Mouse (Mus musculus): ENCODE data around the gene Pdzd4. TPM values are rescaled to one million over a fixed set of nuclear protein-coding genes. Genes with fewer than 3 reads are reported as not detected.

The Pdzd4 gene
- polyA plus RNA-seq, 1 experiment from 2014 or later: 1.3 TPM

GRCm38 (mm10) chrX:73855087-73855408, 30.3 kb upstream of the Pdzd4 start:
- no peaks in the 10 kb centered on the region for H3K27me3 ChIP-seq (ENCODE audit: insufficient read depth, low read length)
- no peak overlapping the region for H3K9ac ChIP-seq
- TF ChIP-seq CTCF (IDR thresholded peaks at IDR 0.05; ENCODE audit: low read depth): no peak
- H3K9me3 ChIP-seq (ENCODE audit: low read depth, low read length): no peaks in the 10 kb centered on the region
- H3K4me3 ChIP-seq (ENCODE audit: low read depth, low read length): no peak overlapping the region
- WGBS: 52% methylated on average over 3 of the region's 3 CpGs
- no peak for ATAC-seq (ENCODE audit: insufficient read depth)
- DNase-seq: no peak
- H3K4me2 ChIP-seq: no peak overlapping the region
- H3K4me1 ChIP-seq (ENCODE audit: insufficient read depth): no peaks in the 10 kb centered on the region
- no peaks in the 10 kb centered on the region for H3K36me3 ChIP-seq (ENCODE audit: insufficient read depth)
- H3K27ac ChIP-seq (ENCODE audit: low read depth): no peak overlapping the region

GRCm38 (mm10) chrX:73854326-73855086, 29.7 kb upstream of the Pdzd4 start:
- 80% methylated on average over 9 of the region's 9 CpGs for WGBS

GRCm38 (mm10) chrX:73836691-73837090, 11.9 kb upstream of the Pdzd4 start:
- H3K4me1 ChIP-seq (ENCODE audit: insufficient read depth): no peaks in the 10 kb centered on the region
- TF ChIP-seq CTCF (IDR thresholded peaks at IDR 0.05; ENCODE audit: low read depth): no peak
- no peak overlapping the region for H3K4me2 ChIP-seq
- no peaks in the 10 kb centered on the region for H3K36me3 ChIP-seq (ENCODE audit: insufficient read depth)
- H3K9me3 ChIP-seq (ENCODE audit: low read depth, low read length): no peaks in the 10 kb centered on the region
- H3K27me3 ChIP-seq (ENCODE audit: insufficient read depth, low read length): no peaks in the 10 kb centered on the region
- 87% methylated on average over 3 of the region's 3 CpGs for WGBS
- no peak overlapping the region for H3K9ac ChIP-seq
- no peak for ATAC-seq (ENCODE audit: insufficient read depth)
- H3K27ac ChIP-seq (ENCODE audit: low read depth): no peak overlapping the region
- H3K4me3 ChIP-seq (ENCODE audit: low read depth, low read length): no peak overlapping the region
- no peak for DNase-seq

More at GRCm38 (mm10) chrX:73854326-73855086, 29.7 kb upstream of the Pdzd4 start:
- H3K27ac ChIP-seq (ENCODE audit: low read depth): no peak overlapping the region
- H3K4me3 ChIP-seq (ENCODE audit: low read depth, low read length): no peak overlapping the region
- TF ChIP-seq CTCF (IDR thresholded peaks at IDR 0.05; ENCODE audit: low read depth): no peak
- DNase-seq (no peak), ATAC-seq (ENCODE audit: insufficient read depth) (no peak)
- H3K4me1 ChIP-seq (ENCODE audit: insufficient read depth): no peaks in the 10 kb centered on the region
- no peak overlapping the region for H3K9ac ChIP-seq
- no peaks in the 10 kb centered on the region for H3K9me3 ChIP-seq (ENCODE audit: low read depth, low read length)
- H3K27me3 ChIP-seq (ENCODE audit: insufficient read depth, low read length): no peaks in the 10 kb centered on the region
- H3K36me3 ChIP-seq (ENCODE audit: insufficient read depth): no peaks in the 10 kb centered on the region
- no peak overlapping the region for H3K4me2 ChIP-seq

GRCm38 (mm10) chrX:73835731-73836130, 11.0 kb upstream of the Pdzd4 start:
- no peak overlapping the region for H3K4me3 ChIP-seq (ENCODE audit: low read depth, low read length)
- DNase-seq (no peak), ATAC-seq (ENCODE audit: insufficient read depth) (no peak)
- no peak overlapping the region for H3K4me2 ChIP-seq
- WGBS: 81% methylated on average over 1 of the region's 1 CpGs
- no peaks in the 10 kb centered on the region for H3K9me3 ChIP-seq (ENCODE audit: low read depth, low read length)
- no peaks in the 10 kb centered on the region for H3K27me3 ChIP-seq (ENCODE audit: insufficient read depth, low read length)
- no peak overlapping the region for H3K9ac ChIP-seq
- no peaks in the 10 kb centered on the region for H3K36me3 ChIP-seq (ENCODE audit: insufficient read depth)
- H3K4me1 ChIP-seq (ENCODE audit: insufficient read depth): no peaks in the 10 kb centered on the region
- H3K27ac ChIP-seq (ENCODE audit: low read depth): no peak overlapping the region
- TF ChIP-seq CTCF (IDR thresholded peaks at IDR 0.05; ENCODE audit: low read depth): no peak

GRCm38 (mm10) chrX:73823747-73824146, 1.0 kb downstream of the Pdzd4 start:
- Histone ChIP-seq H3K9me3 (ENCODE audit: low read depth, low read length) (no peaks in the 10 kb centered on the region), H3K4me3 (ENCODE audit: low read depth, low read length) (peak overlapping the region; percentile 57), H3K9ac (no peak overlapping the region; the same call in 1 of the 2 replicates), H3K36me3 (ENCODE audit: insufficient read depth) (no peaks in the 10 kb centered on the region), H3K4me2 (peak overlapping the region; percentile 71), H3K27me3 (ENCODE audit: insufficient read depth, low read length) (peaks cover 9% of the 10 kb centered on the region; the same call in 1 of the 2 replicates), H3K27ac (ENCODE audit: low read depth) (no peak overlapping the region), H3K4me1 (ENCODE audit: insufficient read depth) (no peaks in the 10 kb centered on the region)
- peak; percentile 53; the same call in 1 of the 2 replicates for ATAC-seq (ENCODE audit: insufficient read depth)
- WGBS: 16% methylated on average over 17 of the region's 17 CpGs
- peak; percentile 11 for DNase-seq
- no peak for TF ChIP-seq CTCF (IDR thresholded peaks at IDR 0.05; ENCODE audit: low read depth)

- Histone ChIP-seq H3K36me3 (ENCODE audit: insufficient read depth) (no peaks in the 10 kb centered on the region), H3K4me2 (no peak overlapping the region), H3K27me3 (ENCODE audit: insufficient read depth, low read length) (no peaks in the 10 kb centered on the region), H3K4me3 (ENCODE audit: low read depth, low read length) (no peak overlapping the region), H3K9me3 (ENCODE audit: low read depth, low read length) (no peaks in the 10 kb centered on the region), H3K4me1 (ENCODE audit: insufficient read depth) (no peaks in the 10 kb centered on the region), H3K9ac (no peak overlapping the region), H3K27ac (ENCODE audit: low read depth) (no peak overlapping the region)
- WGBS: 61% methylated on average over 3 of the region's 3 CpGs
- no peak for DNase-seq
- ATAC-seq (ENCODE audit: insufficient read depth): no peak
- no peak for TF ChIP-seq CTCF (IDR thresholded peaks at IDR 0.05; ENCODE audit: low read depth)
These were observed 8.0 kb downstream of the Pdzd4 start for GRCm38 (mm10) chrX:73816596-73817314.

- ATAC-seq (ENCODE audit: insufficient read depth): peak; percentile 44; the same call in 1 of the 2 replicates
- 12% methylated on average over 14 of the region's 14 CpGs for WGBS
These were observed 9.7 kb downstream of the Pdzd4 start for GRCm38 (mm10) chrX:73815072-73815471.

More at GRCm38 (mm10) chrX:73815072-73815471, 9.7 kb downstream of the Pdzd4 start:
- H3K27ac ChIP-seq (ENCODE audit: low read depth): no peak overlapping the region
- H3K4me1 ChIP-seq (ENCODE audit: insufficient read depth): no peaks in the 10 kb centered on the region
- peak; percentile 51 for DNase-seq
- peak overlapping the region; percentile 46; the same call in 1 of the 2 replicates for H3K9ac ChIP-seq
- no peaks in the 10 kb centered on the region for H3K27me3 ChIP-seq (ENCODE audit: insufficient read depth, low read length)
- peak overlapping the region; percentile 51 for H3K4me2 ChIP-seq
- no peaks in the 10 kb centered on the region for H3K36me3 ChIP-seq (ENCODE audit: insufficient read depth)
- H3K9me3 ChIP-seq (ENCODE audit: low read depth, low read length): no peaks in the 10 kb centered on the region
- no peak for TF ChIP-seq CTCF (IDR thresholded peaks at IDR 0.05; ENCODE audit: low read depth)
- peak overlapping the region; percentile 23; the same call in 1 of the 2 replicates for H3K4me3 ChIP-seq (ENCODE audit: low read depth, low read length)

Data from lung, embryonic 14.5 days (tissue).